Mouse (Mus musculus): ENCODE data around the gene Nradd.
A peak's percentile ranks its signal among the peaks of the same experiment; 100 is the strongest.

The Nradd gene

GRCm38 (mm10) chr9:110583521-110583920 lies 40.7 kb downstream of the Nradd start:
- DNase-seq: peak; percentile 29 to 50

- DNase-seq: no peak
Observed at GRCm38 (mm10) chr9:110582161-110582560, 42.1 kb downstream of the Nradd start.

All from cerebellum, postnatal 25 days (tissue).